Mouse (Mus musculus): Measurements from ENCODE around the gene Ghrl.

Ghrl gene

DNA sequence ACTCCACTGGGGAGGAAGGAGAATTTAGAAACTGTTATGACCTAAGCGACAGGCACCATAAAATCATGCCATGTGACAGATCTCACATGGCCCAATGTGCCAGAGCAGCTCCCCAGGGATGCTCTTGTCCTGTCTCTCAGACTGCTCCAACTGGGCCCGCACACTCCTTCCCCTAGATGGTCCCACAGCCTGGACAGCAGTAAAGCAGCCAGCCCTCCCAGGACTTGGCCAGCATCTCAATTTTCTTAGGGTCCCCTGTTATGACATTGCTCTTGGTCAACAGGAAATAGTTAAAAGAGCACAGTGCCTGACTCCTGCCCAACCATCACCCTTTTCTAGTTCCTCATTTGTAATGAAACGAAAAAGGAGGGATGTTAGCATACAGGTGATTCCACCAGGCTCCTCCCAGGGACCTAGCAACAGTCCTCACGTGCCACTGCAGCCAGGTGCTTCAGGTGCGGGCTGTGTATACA is 27.0 kb downstream of the Ghrl start:
- Histone ChIP-seq H3K27me3 (ENCODE audit: insufficient read depth, low read length) (no peaks in the 10 kb centered on the region), H3K4me3 (replicated peaks; ENCODE audit: low read length) (no peak overlapping the region), H3K36me3 (ENCODE audit: insufficient read depth, low read length) (peaks cover 43% of the 10 kb centered on the region), H3K4me1 (replicated peaks; ENCODE audit: low read depth, low read length) (peaks cover 63% of the 10 kb centered on the region), H3K9me3 (ENCODE audit: low read length) (no peaks in the 10 kb centered on the region)
- no peak for TF ChIP-seq NANOG (IDR thresholded peaks at IDR 0.05; ENCODE audit: borderline replicate concordance, low read length)
- no peak for TF ChIP-seq CTCF (conservative IDR thresholded peaks at IDR 0.05; ENCODE audit: low read length)
- no peak for TF ChIP-seq POU5F1 (IDR thresholded peaks at IDR 0.05; ENCODE audit: borderline replicate concordance, low read length)

DNA sequence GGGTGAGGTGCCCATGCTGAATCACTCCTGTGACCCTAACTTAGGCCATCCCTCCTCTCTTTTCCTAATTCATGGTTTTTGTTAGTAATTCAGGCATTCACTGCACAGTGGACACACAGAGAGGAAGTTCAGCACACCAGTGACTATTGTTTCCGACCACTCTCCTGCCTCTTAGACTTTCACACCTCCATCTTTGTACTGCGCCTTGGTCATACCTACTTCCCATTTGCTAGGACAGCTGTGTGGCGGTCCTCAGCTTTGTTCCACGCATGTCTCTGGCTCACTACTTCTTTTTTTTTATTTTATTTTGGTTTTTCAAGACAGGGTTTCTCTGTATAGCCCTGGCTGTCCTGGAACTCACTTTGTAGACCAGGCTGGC is 28.6 kb downstream of the Ghrl start:
- no peak for TF ChIP-seq NANOG (IDR thresholded peaks at IDR 0.05; ENCODE audit: borderline replicate concordance, low read length)
- TF ChIP-seq POU5F1 (IDR thresholded peaks at IDR 0.05; ENCODE audit: borderline replicate concordance, low read length), result no peak
- no peak for TF ChIP-seq CTCF (conservative IDR thresholded peaks at IDR 0.05; ENCODE audit: low read length)
- Histone ChIP-seq H3K36me3 (ENCODE audit: insufficient read depth, low read length) (peaks cover 43% of the 10 kb centered on the region), H3K4me3 (replicated peaks; ENCODE audit: low read length) (peak overlapping the region; percentile 67), H3K27me3 (ENCODE audit: insufficient read depth, low read length) (no peaks in the 10 kb centered on the region), H3K4me1 (replicated peaks; ENCODE audit: low read depth, low read length) (peaks cover 76% of the 10 kb centered on the region), H3K9me3 (ENCODE audit: low read length) (no peaks in the 10 kb centered on the region)

DNA sequence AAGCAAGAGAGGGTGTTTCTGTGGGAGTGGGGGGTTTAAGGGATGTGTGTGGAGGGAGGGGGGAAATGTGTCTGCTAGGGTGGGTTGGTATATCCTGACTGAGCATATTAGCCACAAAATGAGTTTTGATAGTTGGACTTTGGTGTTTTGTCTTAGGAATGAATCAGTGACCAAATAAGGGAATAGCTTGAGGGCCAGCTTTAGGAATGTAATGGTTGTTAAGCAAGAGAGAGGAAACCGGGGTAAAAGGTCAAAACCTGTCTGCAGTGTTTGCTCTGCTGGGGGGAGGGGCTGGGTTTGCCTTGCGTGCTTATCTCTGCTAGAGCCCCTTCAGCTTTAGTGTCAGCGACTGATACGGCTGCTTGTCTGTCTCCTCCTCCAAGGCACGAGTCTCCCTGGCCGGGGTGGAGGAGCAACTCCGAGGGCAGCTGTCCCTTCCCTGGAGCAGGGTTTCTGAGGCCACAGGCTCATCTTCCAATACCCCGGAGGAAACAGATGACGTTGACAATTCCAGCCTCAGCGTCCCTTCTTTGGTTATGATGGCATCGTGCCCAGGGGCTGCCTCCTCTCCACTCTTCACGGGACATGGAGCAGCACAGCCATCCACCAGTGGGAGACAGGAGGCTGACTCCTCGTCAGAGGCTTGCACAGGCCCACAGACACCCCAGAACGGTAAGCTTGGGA is 29.1 kb downstream of the Ghrl start:
- H3K9me3 ChIP-seq (ENCODE audit: low read length), result no peaks in the 10 kb centered on the region
- H3K4me1 ChIP-seq (replicated peaks; ENCODE audit: low read depth, low read length), result peaks cover 76% of the 10 kb centered on the region
- H3K4me3 ChIP-seq (replicated peaks; ENCODE audit: low read length), result peak overlapping the region; percentile 67
- TF ChIP-seq POU5F1 (IDR thresholded peaks at IDR 0.05; ENCODE audit: borderline replicate concordance, low read length) (no peak), NANOG (IDR thresholded peaks at IDR 0.05; ENCODE audit: borderline replicate concordance, low read length) (no peak), CTCF (conservative IDR thresholded peaks at IDR 0.05; ENCODE audit: low read length) (no peak)
- H3K36me3 ChIP-seq (ENCODE audit: insufficient read depth, low read length), result peaks cover 43% of the 10 kb centered on the region
- H3K27me3 ChIP-seq (ENCODE audit: insufficient read depth, low read length), result no peaks in the 10 kb centered on the region

DNA sequence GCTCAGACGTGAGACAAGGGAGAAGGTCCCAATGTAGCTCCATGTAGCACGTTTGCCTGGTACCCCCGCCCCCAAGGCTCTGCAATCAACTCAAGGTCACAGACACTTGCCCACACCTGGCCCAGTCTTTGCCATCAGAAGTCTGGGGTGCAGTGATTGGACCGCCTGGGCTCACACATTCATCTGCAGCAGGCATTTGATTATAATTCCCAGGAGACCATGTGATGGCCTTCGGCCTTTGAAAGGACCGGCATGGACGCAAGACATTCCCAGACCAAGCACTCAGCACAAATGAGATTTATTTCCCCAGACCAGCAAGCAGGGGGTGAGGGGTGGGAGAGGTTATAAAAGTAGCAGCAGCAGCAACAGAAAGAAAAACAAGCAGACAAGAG is 29.7 kb downstream of the Ghrl start:
- Histone ChIP-seq H3K36me3 (ENCODE audit: insufficient read depth, low read length) (peaks cover 40% of the 10 kb centered on the region), H3K4me1 (replicated peaks; ENCODE audit: low read depth, low read length) (peaks cover 76% of the 10 kb centered on the region), H3K9me3 (ENCODE audit: low read length) (no peaks in the 10 kb centered on the region), H3K27me3 (ENCODE audit: insufficient read depth, low read length) (no peaks in the 10 kb centered on the region), H3K4me3 (replicated peaks; ENCODE audit: low read length) (peak overlapping the region; percentile 67)
- TF ChIP-seq POU5F1 (IDR thresholded peaks at IDR 0.05; ENCODE audit: borderline replicate concordance, low read length), result no peak
- TF ChIP-seq CTCF (conservative IDR thresholded peaks at IDR 0.05; ENCODE audit: low read length), result no peak
- peak; percentile 64 for TF ChIP-seq NANOG (IDR thresholded peaks at IDR 0.05; ENCODE audit: borderline replicate concordance, low read length)

DNA sequence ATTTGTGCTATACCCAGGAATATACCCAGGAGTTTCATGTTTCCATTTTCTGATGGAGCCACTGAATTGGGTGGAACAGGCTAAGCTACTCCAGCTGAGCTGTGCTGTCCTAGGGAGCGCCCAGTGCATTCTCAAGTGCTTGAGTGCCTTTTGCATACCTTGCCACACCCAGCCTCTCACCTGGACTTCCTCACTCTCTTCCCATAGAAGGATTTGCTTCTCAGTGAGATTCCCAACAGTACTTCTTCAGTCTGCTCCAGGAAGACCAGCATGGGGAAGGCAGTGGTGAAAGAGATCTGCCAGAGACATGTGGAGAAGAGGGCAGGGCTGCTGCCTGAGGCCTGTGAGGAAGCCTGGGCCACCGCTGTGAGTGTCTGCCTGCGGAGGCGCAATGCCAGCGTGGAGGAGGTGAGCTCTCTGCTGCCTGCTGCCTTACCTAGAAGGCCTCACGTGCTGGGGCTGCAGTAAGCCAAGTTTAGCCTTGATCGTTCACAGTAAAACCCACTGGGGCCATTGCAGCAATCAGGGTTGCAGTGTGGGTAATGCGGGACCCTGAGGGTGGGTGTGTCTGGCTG is 33.0 kb downstream of the Ghrl start:
- no peak for TF ChIP-seq POU5F1 (IDR thresholded peaks at IDR 0.05; ENCODE audit: borderline replicate concordance, low read length)
- TF ChIP-seq NANOG (IDR thresholded peaks at IDR 0.05; ENCODE audit: borderline replicate concordance, low read length), result 0 out of 2 replicates have a peak, but pooled peaks have one; percentile 1
- TF ChIP-seq CTCF (conservative IDR thresholded peaks at IDR 0.05; ENCODE audit: low read length), result no peak
- Histone ChIP-seq H3K36me3 (ENCODE audit: insufficient read depth, low read length) (peaks cover 9% of the 10 kb centered on the region; the same call in 1 of the 2 replicates), H3K27me3 (ENCODE audit: insufficient read depth, low read length) (no peaks in the 10 kb centered on the region), H3K9me3 (ENCODE audit: low read length) (no peaks in the 10 kb centered on the region), H3K4me1 (replicated peaks; ENCODE audit: low read depth, low read length) (peaks cover 95% of the 10 kb centered on the region), H3K4me3 (replicated peaks; ENCODE audit: low read length) (peak overlapping the region; percentile 78)

DNA sequence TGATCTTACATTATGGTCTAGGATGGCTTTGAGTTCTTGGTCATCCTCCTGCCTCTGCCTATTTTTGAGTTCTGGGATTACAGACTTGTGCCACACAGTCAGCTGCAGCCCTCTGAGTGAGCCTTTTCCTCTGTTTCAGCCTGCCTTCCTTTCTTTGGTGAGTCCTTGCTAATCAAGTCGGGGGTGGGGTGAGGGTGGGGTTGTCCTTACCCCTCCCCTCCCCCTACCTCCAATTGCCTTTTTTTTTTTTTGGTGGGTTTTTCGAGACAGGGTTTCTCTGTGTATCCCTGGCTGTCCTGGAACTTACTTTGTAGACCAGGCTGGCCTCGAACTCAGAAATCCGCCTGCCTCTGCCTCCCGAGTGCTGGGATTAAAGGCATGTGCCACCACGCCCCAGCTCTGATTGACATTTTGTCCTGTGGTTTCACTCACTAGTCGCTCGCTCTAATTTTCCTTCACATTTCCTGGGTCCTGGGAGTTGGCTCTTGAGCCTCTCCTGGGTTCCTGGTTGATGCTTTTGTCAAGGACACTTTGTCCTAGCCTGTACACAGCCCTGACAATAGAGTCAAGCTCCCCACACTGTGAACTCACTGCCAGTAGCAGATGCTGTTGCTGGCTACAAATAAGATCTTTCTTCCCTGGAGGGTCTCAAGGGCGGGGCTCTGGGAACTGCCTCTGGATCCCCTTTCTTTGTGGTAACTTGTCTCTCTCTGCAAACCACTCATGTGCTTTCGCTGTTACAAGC is 36.4 kb downstream of the Ghrl start:
- H3K4me1 ChIP-seq (replicated peaks; ENCODE audit: low read depth, low read length), result peaks cover 92% of the 10 kb centered on the region
- no peaks in the 10 kb centered on the region for H3K27me3 ChIP-seq (ENCODE audit: insufficient read depth, low read length)
- no peak for TF ChIP-seq POU5F1 (IDR thresholded peaks at IDR 0.05; ENCODE audit: borderline replicate concordance, low read length)
- TF ChIP-seq NANOG (IDR thresholded peaks at IDR 0.05; ENCODE audit: borderline replicate concordance, low read length), result no peak; the same call in 1 of the 2 replicates
- no peak for TF ChIP-seq CTCF (conservative IDR thresholded peaks at IDR 0.05; ENCODE audit: low read length)
- 0 out of 2 replicates have a peak, but pooled peaks cover 3% of the 10 kb centered on the region for H3K36me3 ChIP-seq (ENCODE audit: insufficient read depth, low read length)
- H3K4me3 ChIP-seq (replicated peaks; ENCODE audit: low read length), result peak overlapping the region; percentile 45
- no peaks in the 10 kb centered on the region for H3K9me3 ChIP-seq (ENCODE audit: low read length)

DNA sequence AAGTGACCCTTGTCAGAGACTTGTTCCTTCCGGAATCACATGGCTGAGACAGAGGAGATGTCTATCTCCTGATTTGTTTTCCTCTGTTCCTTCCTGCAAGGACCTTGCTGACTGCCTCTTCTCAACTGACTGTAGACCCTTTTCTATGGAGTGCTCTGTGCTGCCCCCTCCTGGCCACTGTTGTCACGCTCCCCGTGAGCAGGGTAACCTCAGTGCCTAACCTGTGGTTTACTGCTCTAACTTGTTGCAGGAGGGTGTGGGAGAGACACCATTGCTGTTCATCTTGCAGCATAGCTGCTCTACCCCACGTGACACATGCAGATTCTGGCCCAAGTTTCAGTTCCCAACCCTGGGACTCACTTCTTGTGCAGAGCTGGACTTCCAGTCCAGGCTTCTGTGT is 38.4 kb downstream of the Ghrl start:
- H3K27me3 ChIP-seq (ENCODE audit: insufficient read depth, low read length), result no peaks in the 10 kb centered on the region
- no peaks in the 10 kb centered on the region for H3K9me3 ChIP-seq (ENCODE audit: low read length)
- H3K4me3 ChIP-seq (replicated peaks; ENCODE audit: low read length), result peak overlapping the region; percentile 46; the same call in 1 of the 2 replicates
- H3K4me1 ChIP-seq (replicated peaks; ENCODE audit: low read depth, low read length), result peaks cover 92% of the 10 kb centered on the region
- no peaks in the 10 kb centered on the region for H3K36me3 ChIP-seq (ENCODE audit: insufficient read depth, low read length)
- TF ChIP-seq POU5F1 (IDR thresholded peaks at IDR 0.05; ENCODE audit: borderline replicate concordance, low read length), result no peak
- no peak for TF ChIP-seq NANOG (IDR thresholded peaks at IDR 0.05; ENCODE audit: borderline replicate concordance, low read length)
- peak; percentile 95 for TF ChIP-seq CTCF (conservative IDR thresholded peaks at IDR 0.05; ENCODE audit: low read length)

DNA sequence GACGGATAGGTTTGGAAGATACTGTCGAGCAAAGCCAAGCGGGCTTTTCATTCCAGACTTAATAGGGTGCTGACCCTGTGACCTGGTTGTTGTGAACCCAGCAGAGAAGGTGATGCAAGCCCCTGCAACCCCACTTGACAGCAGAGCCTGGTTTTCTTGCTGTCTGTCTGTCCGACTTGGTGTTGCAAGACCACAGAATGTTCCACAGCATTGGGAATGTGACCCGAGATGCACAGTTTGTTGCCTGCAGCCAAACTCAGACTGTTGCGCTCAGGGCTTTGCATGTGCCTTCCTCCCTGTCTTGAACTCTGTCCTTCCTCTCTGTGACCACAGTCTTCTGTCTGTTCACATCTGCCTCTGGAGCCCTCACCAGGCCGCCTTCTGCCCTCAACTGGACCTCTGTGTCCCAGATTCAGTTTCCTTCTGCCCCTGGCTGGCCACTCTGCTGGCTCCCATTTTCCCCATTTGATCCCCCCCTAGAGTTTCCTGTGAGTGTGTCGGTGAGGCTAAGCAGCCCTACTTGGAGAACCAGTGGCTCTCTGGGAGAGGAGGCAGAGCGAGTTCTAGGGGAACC is 39.6 kb downstream of the Ghrl start:
- Histone ChIP-seq H3K4me3 (replicated peaks; ENCODE audit: low read length) (no peak overlapping the region), H3K36me3 (ENCODE audit: insufficient read depth, low read length) (no peaks in the 10 kb centered on the region), H3K27me3 (ENCODE audit: insufficient read depth, low read length) (no peaks in the 10 kb centered on the region), H3K4me1 (replicated peaks; ENCODE audit: low read depth, low read length) (peaks cover 92% of the 10 kb centered on the region), H3K9me3 (ENCODE audit: low read length) (no peaks in the 10 kb centered on the region)
- TF ChIP-seq POU5F1 (IDR thresholded peaks at IDR 0.05; ENCODE audit: borderline replicate concordance, low read length) (no peak), NANOG (IDR thresholded peaks at IDR 0.05; ENCODE audit: borderline replicate concordance, low read length) (no peak), CTCF (conservative IDR thresholded peaks at IDR 0.05; ENCODE audit: low read length) (no peak)
